Mouse (Mus musculus) kidney, postnatal 14 days (tissue): Measurements from ENCODE around the gene Noto.

ENCODE experiments used
- DNase-seq: peaks from one replicate; pipeline ENCODE4 v3.0.0; 2022; ENCODE audit warnings: mixed read lengths

Gene Noto

DNA sequence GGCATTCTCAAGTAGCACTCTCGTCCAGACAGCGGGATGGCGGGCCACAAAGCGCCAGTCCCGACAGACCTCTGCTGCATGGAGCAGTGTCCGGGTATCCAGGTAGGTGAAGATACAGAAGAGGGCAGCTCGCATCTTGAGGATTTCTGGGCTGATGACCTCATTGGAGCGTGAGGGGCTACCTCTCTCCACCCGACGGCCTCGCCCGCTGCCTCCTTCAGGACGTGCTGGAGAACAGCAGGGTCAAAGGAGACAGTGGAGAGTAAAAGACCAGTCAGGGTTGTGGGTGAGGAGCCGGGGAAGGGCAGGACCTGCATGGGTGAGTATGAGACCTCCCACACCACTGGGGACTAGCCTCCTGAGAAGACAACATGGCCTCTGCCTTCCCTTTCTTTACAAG lies 54.7 kb downstream of the Noto start:
- DNase-seq = no peak
